Mouse (Mus musculus) urinary bladder, postnatal 10 days (tissue): ENCODE results near the gene Tbc1d8.

Experiments used
- DNase-seq: peaks from one replicate; pipeline ENCODE4 v3.0.0; 2022; ENCODE audit warnings: low spot score

The Tbc1d8 gene

GRCm38 (mm10) chr1:39478057-39478895 lies at the start of gene Tbc1d8:
Gene Tbc1d8 (minus strand): TSS chr1:39478755.
- DNase-seq = peak; percentile 58

- no peak for DNase-seq
These were observed 49.8 kb upstream of the Tbc1d8 start for GRCm38 (mm10) chr1:39528319-39528718.

GRCm38 (mm10) chr1:39527432-39527831 lies 48.9 kb upstream of the Tbc1d8 start:
- DNase-seq = peak; percentile 33

DNA sequence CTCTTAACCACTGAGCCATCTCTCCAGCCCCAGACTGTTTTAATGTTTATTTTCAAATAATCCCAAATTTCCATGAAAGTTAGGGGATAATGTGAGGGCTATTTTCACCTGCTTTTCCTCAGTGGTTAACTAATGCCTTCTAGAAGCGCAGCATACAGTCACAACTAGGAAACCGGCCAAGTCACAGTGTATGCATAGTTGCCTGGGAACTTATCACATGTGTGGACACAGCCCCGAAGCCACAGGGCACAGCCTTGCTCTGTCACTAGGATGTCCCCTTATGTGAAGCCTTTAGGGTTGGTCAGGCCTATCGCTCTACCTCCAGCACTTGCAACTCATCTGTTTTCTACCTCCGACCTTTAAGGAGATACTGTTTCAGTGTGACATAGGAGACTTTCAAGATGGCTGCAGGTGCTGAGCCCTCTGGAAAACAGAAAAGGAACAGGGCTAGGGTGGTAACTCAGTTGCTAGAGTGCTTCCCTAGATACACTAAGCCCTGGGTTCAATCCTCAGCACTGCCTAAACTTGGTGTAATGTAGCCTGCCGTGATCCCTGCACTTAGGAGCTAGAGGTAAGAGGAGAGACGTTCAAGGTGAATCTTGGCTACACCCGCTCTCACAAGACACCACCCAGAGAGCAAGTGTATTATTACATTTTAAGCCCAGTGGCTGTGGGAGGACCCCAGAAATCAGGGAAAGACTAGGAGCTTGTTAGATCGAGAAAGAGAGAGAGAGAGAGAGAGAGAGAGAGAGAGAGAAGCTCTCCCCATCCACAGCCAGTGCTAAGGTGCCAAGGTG lies 48.0 kb upstream of the Tbc1d8 start:
- no peak for DNase-seq

DNA sequence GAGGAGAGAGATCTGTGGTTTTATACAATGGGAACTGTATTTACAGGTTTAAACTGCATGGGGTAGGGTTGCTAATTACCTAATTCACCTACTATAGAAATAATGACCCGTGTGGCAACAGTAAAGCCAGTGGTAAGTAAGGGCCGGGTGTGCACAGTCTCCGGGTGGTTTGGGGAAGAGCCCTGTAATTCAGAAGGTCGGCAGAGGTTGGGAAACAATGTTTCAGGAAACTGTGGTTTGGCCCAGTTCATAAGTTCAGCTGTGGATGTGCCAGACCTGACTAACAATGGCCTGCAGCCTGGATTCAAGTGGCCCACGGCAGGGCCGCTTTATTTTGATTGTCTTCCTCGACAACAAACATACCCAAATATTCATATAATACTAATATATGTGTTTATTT lies 47.2 kb upstream of the Tbc1d8 start:
- DNase-seq = no peak

DNA sequence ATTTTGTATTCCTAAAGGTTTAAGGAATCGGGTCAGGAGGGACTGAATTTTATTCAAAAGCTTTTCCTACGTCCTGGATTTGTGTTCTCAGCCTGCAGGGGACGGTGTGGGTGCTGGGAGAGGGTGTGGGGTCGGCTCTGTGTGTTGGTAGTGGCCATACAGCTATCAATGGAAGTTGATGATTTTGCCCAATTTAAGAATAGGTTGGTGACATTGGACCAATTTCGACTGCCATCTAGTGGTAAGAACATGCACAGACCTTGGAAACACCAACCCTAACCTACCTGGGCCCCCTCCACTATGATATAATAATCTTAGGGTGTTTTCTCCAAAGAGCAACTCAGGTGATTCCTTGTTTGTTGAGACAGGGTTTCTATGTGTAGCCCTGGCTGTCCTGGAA lies 44.0 kb upstream of the Tbc1d8 start:
- no peak for DNase-seq

DNA sequence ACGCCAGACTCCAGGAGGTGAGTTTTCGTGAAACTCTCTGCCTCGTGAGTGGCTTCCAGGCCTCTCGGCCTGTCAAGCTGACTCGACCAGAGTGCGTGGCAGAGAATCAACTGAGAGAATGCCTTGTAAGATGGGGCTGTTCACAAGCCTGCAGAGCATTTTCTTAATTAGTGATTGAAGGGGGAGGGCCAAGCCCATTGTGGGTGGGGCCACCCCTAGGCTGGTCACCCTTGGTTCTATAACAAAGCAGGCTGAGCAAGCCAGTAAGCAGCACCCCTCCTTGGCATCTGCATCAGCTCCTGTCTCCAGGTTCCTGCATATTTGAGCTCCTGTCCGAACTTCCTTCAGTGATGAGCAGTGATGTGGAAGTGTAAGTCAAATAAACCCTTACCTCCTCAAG lies 42.8 kb upstream of the Tbc1d8 start:
- no peak for DNase-seq

DNA sequence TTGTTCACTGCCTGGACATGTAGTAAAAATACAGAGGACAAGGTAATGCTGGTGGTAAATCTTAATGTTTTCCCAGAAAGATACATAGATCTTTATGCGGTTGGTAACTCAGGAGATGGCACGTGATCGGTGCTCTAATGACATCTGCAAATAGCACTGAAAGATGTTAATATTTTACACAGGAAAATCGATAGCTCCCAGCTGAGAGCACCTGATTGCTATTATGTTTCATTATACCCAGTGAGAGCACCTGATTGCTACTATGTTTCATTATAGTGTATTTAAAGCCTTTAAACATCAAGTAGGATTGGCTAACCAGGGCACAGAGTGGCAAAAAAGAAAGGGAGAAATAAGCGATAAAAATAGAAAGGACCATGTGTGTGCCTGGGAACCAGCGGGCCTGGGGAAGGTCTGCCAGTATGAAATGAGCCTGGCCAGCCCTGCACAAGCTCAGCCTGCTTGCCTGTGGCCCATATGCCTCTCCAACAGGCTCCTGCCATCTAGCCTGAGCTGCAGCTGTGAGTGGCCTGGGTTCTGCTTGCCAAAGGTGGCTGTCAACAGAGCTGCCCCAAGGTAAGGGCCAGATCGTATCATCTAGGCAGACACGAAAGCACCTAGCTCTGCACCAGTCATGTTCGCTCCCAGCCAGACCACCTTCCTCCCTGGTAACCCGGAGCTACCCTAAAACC lies 36.9 kb upstream of the Tbc1d8 start:
- no peak for DNase-seq

GRCm38 (mm10) chr1:39512183-39512582 lies 33.6 kb upstream of the Tbc1d8 start:
- no peak for DNase-seq

DNA sequence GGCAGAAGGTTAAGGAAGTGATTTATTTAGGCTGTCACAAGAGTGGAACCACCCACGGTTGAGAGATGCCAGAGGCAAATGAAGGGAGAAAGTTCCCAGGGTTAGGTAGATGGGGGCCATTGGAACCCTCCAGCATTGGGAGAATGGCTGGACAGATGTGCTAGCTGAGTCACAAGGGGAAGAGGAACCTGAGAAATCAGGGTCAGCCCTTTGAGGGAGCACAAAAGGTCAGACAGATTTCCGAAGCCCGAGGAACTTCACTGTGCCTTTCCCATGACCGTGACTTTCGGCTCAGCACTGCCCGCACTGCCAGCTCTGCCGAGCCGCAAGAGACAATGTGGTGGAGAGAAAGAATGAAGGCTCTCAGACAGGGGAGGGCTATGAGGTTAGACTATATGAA lies 33.2 kb upstream of the Tbc1d8 start:
- DNase-seq = no peak

- DNase-seq = no peak
These were observed 27.0 kb upstream of the Tbc1d8 start for GRCm38 (mm10) chr1:39505600-39505999.

DNA sequence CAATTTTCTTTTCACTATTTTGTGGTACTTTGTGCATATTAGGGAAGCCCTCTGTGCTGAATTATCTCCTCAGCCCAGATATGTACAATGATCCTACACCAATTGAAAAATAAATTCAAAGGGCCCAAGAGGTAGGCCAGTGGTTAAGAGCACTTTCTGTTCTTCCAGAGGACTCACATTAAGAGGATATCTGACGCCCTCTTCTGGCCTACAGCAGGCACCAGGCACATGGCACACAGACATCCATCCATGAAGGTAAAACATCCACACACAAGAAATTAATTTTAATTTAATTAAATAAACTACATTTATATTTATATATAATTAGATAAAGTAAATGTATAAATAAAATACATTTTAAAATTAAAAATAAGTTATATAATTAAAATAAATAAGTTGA lies 25.7 kb upstream of the Tbc1d8 start:
- no peak for DNase-seq

GRCm38 (mm10) chr1:39502817-39503633 lies 24.5 kb upstream of the Tbc1d8 start:
- DNase-seq = no peak

GRCm38 (mm10) chr1:39499485-39499941 lies 21.0 kb upstream of the Tbc1d8 start:
- no peak for DNase-seq

GRCm38 (mm10) chr1:39497748-39498147 lies 19.2 kb upstream of the Tbc1d8 start:
- DNase-seq = no peak

DNA sequence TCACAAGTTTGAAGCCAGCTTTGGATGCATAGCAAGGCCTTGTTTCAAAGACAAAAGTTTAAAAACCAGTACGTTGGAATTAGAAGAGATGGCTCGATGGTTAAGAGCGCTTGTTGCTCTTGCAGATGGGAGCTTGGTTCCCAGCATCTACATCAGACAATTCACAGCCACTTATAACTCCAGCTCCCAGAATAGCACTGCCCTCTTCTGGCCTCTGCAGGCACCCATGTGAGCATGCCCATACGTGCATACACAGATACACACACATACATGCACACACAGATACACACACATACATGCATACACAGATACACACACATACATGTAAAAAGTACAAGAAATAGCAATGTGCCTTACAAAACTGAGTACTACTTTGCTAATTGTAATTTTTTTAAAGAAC lies 18.4 kb upstream of the Tbc1d8 start:
- DNase-seq = no peak

- no peak for DNase-seq
These were observed 15.1 kb upstream of the Tbc1d8 start for GRCm38 (mm10) chr1:39493664-39494063.

- no peak for DNase-seq
These were observed 14.6 kb upstream of the Tbc1d8 start for GRCm38 (mm10) chr1:39493165-39493564.

GRCm38 (mm10) chr1:39487370-39487769 lies 8.8 kb upstream of the Tbc1d8 start:
- no peak for DNase-seq

- no peak for DNase-seq
These were observed 3.7 kb upstream of the Tbc1d8 start for GRCm38 (mm10) chr1:39482115-39482815.

- no peak for DNase-seq
These were observed 699 bp upstream of the Tbc1d8 start for GRCm38 (mm10) chr1:39479254-39479653.
